Mouse (Mus musculus) T-cell, adult 2 months (primary cell): ENCODE measurements around the gene Csmd2.

Experiments
- DNase-seq: peaks from one replicate; pipeline ENCODE4 v3.0.0; 2022; ENCODE audit warnings: low spot score

The Csmd2 gene

DNA sequence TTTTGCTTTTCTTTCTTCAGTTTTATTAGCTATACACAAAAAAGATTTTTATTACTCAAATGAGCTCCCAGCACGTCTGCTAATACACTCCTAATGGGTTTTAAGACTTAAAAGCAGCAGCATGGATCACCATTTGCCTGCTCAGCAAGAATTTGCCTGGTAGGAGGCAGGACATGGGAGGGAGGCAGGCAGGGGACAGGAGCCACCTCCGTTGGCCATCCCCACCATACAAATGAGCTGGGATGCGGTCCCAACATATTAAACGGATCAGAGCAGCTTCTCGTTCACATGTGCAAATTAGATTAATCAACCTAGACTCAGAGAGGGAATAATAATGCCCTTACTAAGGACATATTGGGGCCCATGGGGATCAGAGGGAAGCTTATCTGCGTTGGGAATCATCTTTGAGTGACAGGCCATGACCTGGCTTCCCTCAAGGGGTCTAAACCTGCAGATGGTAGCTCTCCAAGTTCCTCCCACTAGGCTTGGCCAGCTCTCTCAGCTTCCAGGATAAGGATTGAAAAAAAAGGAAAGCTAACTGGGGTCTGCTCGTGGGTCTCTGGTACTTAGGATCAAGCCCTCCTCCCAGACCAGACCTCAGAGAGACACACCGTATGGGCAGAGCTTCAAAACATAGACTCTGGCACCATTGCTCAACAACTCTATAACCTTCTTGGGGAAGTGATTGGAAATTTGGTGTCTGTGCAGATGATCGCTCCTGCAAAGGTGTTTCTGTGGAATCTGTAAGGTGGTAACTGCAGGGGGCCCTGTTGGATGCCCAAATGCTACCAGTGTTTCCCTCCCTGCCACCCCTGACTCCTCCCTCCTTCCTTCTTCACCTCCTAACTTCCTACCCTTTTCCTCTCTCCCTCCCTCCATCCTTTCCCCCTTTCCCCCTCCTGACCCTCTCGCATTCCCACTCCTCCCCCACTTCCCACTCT, 153.8 kb downstream of the Csmd2 start:
- DNase-seq: no peak

GRCm38 (mm10) chr4:128142279-128142678, 154.6 kb downstream of the Csmd2 start:
- no peak for DNase-seq

GRCm38 (mm10) chr4:128143147-128143546, 155.5 kb downstream of the Csmd2 start:
- no peak for DNase-seq

- DNase-seq: no peak
Observed at GRCm38 (mm10) chr4:128149524-128149923, 161.9 kb downstream of the Csmd2 start.

DNA sequence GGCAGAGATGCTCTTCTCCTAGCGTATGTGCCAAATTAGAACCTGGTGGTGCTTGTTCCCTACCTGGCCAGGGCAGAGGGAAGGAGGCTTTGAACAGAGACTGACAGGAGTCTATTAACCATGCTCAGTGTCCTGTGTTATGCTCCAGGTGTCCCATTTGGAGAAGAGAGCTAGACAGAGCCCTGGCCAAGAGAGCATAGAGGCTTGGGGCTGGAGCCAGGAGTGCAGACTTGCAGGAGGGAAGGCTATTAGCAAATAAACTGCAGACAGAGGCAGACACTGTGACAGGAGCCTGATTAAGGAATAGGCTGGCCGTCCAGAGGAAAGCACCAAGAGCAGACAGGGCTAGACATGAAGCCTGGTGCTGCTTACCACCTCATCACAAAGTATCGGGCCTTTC, 164.4 kb downstream of the Csmd2 start:
- DNase-seq: no peak

DNA sequence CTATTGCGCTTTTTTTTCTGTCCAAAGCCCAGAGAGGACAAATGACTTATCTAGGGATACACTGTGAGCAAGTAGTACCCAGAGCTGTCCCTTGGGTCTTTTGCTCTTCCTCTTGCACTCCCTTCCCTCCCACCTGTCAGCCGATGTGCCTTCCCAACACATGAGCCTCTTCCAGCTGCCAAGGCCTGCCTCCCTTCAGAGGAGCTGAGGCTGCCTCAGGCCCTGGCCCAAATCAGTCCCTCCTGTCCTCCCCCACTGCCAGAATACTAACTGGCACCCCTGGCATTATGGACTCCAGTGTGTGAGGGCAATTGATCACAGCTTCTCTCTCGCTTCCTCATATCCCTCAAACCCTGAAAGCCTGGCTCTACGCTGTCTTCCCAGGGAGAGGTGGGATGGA, 165.5 kb downstream of the Csmd2 start:
- no peak for DNase-seq

- no peak for DNase-seq
Observed at GRCm38 (mm10) chr4:128155226-128155625, 167.6 kb downstream of the Csmd2 start.

DNA sequence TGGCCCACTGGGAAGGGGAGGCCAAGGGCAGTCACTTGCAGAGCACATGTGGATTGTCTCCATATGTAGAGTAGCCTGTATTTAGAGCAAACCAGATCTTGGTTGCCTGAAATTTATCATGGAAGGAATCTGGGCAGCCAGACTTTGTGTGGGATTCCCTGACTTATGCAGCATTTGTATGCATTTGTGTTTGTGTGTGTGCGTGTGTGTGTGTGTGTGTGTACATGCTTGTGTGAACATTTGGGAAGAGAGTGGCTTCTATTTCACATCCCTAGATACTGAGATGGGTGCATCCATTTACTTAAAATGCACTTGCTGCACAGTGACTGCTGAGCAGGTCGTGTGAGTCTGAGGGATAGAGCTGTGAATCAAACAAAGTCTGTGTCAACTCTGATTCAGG, 173.0 kb downstream of the Csmd2 start:
- no peak for DNase-seq

- DNase-seq: no peak
Observed at GRCm38 (mm10) chr4:128170181-128170580, 182.5 kb downstream of the Csmd2 start.

GRCm38 (mm10) chr4:128171233-128171632, 183.6 kb downstream of the Csmd2 start:
- no peak for DNase-seq

DNA sequence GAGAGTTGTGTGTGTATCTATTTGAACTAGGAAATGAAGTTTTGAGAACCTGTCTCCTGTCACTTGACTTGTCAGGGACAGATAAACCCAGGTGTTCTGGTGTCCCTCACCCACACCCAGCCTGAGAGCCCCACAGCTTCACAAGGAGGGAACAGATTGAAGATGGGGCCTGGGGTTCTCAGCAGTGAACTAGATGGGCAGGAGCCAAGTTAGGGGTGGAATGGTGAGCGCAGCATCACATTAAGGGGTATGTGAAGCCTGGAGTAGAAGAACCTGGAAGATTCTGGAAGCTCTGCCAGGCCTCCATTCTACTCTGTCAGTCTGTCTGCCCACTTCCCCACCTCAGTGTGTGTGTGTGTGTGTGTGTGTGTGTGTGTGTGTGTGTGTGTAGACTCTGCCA, 184.0 kb downstream of the Csmd2 start:
- DNase-seq: no peak

- no peak for DNase-seq
Observed at GRCm38 (mm10) chr4:128178974-128179373, 191.3 kb downstream of the Csmd2 start.

DNA sequence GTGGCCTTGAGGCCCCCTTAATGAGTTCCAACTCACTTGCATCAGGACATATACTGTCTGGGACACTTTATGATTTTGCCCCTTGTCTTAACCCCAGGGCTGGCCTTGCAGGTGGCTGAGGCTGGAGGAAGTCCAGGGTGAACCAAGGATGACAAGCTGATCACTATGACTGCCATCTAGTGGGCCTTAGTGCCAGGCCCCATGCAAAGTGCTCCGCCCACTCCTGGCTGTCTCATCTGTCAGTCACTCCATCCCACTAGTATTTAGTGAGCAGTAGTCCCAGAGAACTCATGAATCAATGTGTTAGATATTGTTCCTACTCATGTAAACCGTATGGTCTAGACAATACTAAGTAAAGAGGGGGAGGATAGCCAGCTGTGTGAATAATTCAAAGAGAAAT, 191.9 kb downstream of the Csmd2 start:
- DNase-seq: no peak

DNA sequence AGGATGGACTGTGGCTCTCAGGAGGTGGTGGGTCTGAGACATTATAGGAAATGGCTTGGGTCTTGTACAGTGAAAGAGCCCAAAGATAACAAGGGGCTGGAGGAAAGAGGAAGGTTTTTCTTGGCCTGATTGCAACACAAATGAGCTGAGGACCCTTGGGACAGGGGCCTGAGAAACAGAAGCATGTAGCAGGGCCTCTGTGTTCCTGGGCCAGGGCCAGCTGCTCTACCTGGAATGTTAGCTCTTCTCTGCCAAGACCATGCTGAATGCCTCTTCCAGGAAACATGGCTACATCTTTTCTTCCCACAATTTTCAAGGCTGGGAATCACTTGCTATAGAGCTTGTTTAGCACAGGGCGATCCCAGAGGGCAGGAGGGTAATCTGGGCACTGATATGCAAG, 197.1 kb downstream of the Csmd2 start:
- DNase-seq: no peak

- DNase-seq: no peak
Observed at GRCm38 (mm10) chr4:128194454-128194853, 206.8 kb downstream of the Csmd2 start.

DNA sequence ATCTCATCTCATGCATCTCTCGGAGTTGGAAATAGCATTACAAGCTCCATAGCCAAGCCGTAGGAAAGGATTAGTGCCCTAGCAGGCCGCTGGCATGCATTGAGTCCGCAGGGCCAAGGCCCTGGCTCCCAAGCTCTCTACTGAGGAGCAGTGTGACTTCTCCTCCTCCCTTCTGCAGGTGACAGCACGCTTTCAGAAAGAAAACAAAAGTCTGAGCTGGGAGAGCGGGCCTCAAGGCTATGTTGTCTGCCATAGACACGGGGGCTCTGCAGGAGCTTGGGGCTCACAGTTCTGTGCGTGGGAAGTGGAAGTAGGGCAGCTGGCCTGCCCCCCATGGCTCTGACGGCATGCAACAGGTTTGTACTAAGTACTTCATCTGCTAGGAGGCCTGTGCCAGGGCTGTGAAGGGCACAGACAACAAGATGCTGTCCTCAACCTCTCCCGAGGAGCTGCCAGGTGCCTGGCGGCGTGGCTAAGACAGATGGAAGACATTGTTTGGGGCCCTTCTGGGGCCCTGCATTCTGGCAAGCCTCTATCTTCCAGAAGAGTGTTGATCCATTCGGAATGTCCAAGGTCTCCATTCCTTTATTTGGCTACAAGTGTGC, 230.4 kb downstream of the Csmd2 start:
- DNase-seq: no peak

GRCm38 (mm10) chr4:128224453-128224852, 236.8 kb downstream of the Csmd2 start:
- no peak for DNase-seq

DNA sequence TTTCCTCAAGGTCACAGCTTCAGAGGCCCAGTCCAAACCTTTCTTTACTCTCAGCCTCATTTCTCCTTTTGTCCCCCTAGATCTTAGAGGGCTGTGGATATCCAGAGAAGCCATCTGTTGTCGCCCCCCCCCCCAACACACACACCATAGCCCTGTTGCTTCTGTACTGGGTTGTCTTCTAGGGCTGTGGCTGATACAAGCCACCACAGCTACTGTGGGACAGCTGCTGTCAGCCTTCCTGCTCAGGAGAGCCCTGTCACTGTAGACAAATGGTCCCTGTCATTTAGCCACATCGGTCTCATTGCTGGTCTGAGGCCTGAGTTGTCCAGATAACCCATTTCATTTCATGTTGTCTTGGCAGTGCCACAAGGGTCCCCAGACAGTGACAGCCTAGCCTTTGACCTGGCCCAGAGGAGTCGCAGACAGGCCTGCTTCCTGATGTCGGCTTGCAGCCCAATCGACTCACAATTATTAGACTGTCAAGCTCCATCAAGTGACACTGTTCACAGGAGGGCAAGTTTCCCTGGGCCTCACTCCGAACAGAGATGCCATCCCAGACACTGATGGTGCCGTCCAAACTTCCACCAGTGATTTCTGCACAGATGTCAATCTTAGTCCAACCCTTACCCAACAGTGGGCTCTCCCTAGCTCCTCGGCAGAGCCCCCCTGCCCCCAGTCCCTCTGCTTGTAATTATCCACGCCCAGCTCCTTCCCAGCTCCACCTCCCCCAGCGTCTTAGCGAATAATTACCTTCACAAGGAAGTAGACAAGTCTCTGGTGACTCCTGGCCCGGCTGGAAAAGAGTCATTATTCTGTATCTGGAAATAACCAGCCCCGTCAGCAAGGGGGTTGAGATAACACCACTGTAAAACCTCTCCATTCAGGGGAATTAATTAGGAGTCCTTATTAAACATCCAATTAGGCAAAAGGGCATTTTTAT, 240.0 kb downstream of the Csmd2 start:
- DNase-seq: no peak

DNA sequence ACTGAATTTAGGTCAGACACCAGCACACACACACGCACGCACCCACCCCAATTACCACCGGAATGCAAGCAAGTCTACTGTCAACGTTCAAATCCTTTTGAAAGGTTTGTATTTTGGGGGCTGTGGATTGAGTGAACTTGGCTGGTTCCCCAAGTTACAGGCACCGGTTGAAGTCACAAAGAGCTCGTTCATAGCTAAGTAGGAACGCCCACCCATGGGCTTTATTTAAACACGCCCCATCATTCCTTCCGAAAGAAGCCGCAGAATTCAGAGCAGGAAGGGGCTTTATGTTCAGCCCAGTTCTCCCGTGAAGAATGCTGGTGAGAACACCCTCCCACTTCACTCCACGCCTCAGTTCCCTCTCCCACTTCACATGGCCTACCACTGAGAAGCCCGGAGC, 245.8 kb downstream of the Csmd2 start:
- no peak for DNase-seq

- no peak for DNase-seq
Observed at GRCm38 (mm10) chr4:128239113-128239512, 251.5 kb downstream of the Csmd2 start.

GRCm38 (mm10) chr4:128241075-128241853, 253.6 kb downstream of the Csmd2 start:
- DNase-seq: no peak
